Mouse (Mus musculus) megakaryocyte-erythroid progenitor cell, adult 5-6 weeks (primary cell): ENCODE measurements at regions not wholly inside any gene's neighbourhood (a gene's known extent, or its start where the extent isn't known, plus 50 kb on each side); places are given as distances from the start of the nearest gene placed in this dataset.

Experiments
- ATAC-seq: replicated peaks from 2 replicates; pipeline ENCODE4 v1.8.0; 2016; ENCODE audit warnings: mild to moderate bottlenecking, inconsistent platforms; ENCODE audit not compliant: severe bottlenecking, poor library complexity, low FRiP score, low TSS enrichment

GRCm38 (mm10) chr11:32136066-32136465 is 64.0 kb downstream of the Il9r start:
- no peak for ATAC-seq

GRCm38 (mm10) chr11:32133996-32134395 is 66.1 kb downstream of the Il9r start:
- ATAC-seq: no peak

- 0 out of 2 replicates have a peak, but pooled peaks have one; percentile 47 for ATAC-seq
Measured at GRCm38 (mm10) chr11:32132008-32132615, 68.0 kb downstream of the Il9r start.

- no peak for ATAC-seq
Measured at GRCm38 (mm10) chr11:32128551-32128950, 71.5 kb downstream of the Il9r start.

- ATAC-seq: no peak
Measured at GRCm38 (mm10) chr11:32128018-32128417, 72.1 kb downstream of the Il9r start.

- ATAC-seq: no peak
Measured at GRCm38 (mm10) chr11:32127401-32127817, 72.7 kb downstream of the Il9r start.

GRCm38 (mm10) chr11:32126786-32127185 is 73.3 kb downstream of the Il9r start:
- no peak for ATAC-seq

GRCm38 (mm10) chr11:32126311-32126698 is 73.8 kb downstream of the Il9r start:
- 0 out of 2 replicates have a peak, but pooled peaks have one; percentile 22 for ATAC-seq

- ATAC-seq: 0 out of 2 replicates have a peak, but pooled peaks have one; percentile 47
Measured at GRCm38 (mm10) chr11:32125586-32126310, 74.3 kb downstream of the Il9r start.

- ATAC-seq: no peak
Measured at GRCm38 (mm10) chr11:32120596-32120995, 79.5 kb downstream of the Il9r start.

- ATAC-seq: no peak
Measured at GRCm38 (mm10) chr11:32118844-32119629, 81.0 kb downstream of the Il9r start.

GRCm38 (mm10) chr11:32117930-32118329 is 82.1 kb downstream of the Il9r start:
- ATAC-seq: no peak

- no peak for ATAC-seq
Measured at GRCm38 (mm10) chr11:32113118-32113826, 86.8 kb downstream of the Il9r start.

GRCm38 (mm10) chr11:32112521-32112920 is 87.6 kb downstream of the Il9r start:
- no peak for ATAC-seq

- ATAC-seq: no peak
Measured at GRCm38 (mm10) chr11:32111841-32112240, 88.2 kb downstream of the Il9r start.

GRCm38 (mm10) chr11:32109911-32110310 is 90.2 kb downstream of the Il9r start:
- no peak for ATAC-seq
